Mouse (Mus musculus): ENCODE results near the gene Trim63.

DNA sequence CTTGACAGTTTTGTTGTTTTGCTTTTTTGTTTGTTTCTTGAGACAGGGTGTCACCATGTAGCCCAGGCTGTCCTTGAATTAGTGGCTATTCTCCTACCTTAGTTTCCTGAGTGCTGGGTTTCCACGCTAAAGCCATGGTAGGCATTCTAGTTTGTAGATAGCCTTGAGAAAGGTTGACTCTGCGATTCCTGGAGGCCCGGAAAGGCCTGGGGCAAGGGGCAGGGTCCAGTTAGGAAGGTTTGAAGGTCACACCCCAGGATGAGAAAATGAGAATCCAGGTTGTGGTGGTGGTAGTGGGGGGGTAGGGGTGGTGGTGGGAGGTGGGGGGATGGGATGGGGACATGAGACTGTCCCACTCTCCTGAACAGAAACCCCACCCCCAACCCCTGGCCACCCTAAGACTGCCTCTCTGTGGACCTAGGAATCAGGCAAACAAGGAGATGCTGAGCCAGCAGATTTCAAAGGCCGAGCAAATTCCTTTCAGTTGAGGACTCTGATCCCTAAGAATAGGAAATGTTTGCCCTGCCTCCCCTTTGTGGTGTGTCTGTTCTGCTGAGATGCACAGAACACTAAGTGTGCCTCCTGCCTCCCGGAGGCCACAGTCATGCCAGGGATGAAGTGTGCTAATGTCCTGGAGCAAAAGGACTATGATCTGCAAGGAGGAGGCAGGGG lies 12.1 kb downstream of the Trim63 start:
- no peak for TF ChIP-seq CTCF (conservative IDR thresholded peaks at IDR 0.05; ENCODE audit: insufficient read depth, insufficient read length, low read depth, low read length)
- no peak for TF ChIP-seq POLR2A (IDR thresholded peaks at IDR 0.05; ENCODE audit: low read depth, low read length)

Data from kidney, adult 2 months (tissue).